Mouse (Mus musculus) heart, postnatal 0 days (tissue): ENCODE data around the gene Hmcn1. TPM values are rescaled to one million over a fixed set of nuclear protein-coding genes. Genes with fewer than 3 reads are reported as not detected.

Source experiments
- ATAC-seq: fragments of 200-750 bp; cut with Nextera tagmentation; 2 replicates; pipeline ENCODE4 v1.8.0; 2017; ENCODE audit warnings: low read depth, moderate number of reproducible peaks, moderate library complexity; ENCODE audit not compliant: insufficient read depth
- DNase-seq: peaks from one replicate; pipeline ENCODE4 v3.0.0-alpha.2; 2016; ENCODE audit warnings: low spot score
- H3K27ac ChIP-seq: fragments of 300-500 bp; sonication (generic); 2 replicates; pipeline ENCODE4 v1.5.1; 2014; ENCODE audit warnings: low read depth, mild to moderate bottlenecking
- H3K27me3 ChIP-seq: fragments of 300-500 bp; sonication (generic); 2 replicates; pipeline ENCODE4 v1.6.1; 2014; ENCODE audit warnings: low read length, mixed read lengths; ENCODE audit not compliant: control insufficient read depth, insufficient read depth
- H3K36me3 ChIP-seq: fragments of 300-500 bp; sonication (generic); replicated peaks from 2 replicates; pipeline ENCODE4 v1.6.1; 2014; ENCODE audit warnings: low read length, mixed read lengths; ENCODE audit not compliant: control insufficient read depth, insufficient read depth
- H3K4me1 ChIP-seq: fragments of 300-500 bp; sonication (generic); 2 replicates; pipeline ENCODE4 v1.6.1; 2014; ENCODE audit warnings: antibody characterized with exemption; ENCODE audit not compliant: control insufficient read depth, insufficient read depth
- H3K4me2 ChIP-seq: fragments of 300-500 bp; sonication (generic); 2 replicates; pipeline ENCODE4 v1.6.1; 2014; ENCODE audit warnings: low read depth, mild to moderate bottlenecking, low read length, moderate library complexity
- H3K4me3 ChIP-seq: fragments of 300-500 bp; sonication (generic); 2 replicates; pipeline ENCODE4 v1.5.1; 2014; ENCODE audit warnings: low read depth, low read length
- H3K9ac ChIP-seq: fragments of 300-500 bp; sonication (generic); replicated peaks from 2 replicates; pipeline ENCODE4 v1.6.1; 2014; ENCODE audit warnings: low read depth, low read length, mixed read lengths
- H3K9me3 ChIP-seq: fragments of 300-500 bp; sonication (generic); replicated peaks from 2 replicates; pipeline ENCODE4 v1.6.1; 2016; ENCODE audit warnings: low read length; ENCODE audit not compliant: control insufficient read depth
- CTCF ChIP-seq: IDR thresholded peaks from 2 replicates; pipeline ENCODE4 v1.5.1; 2016; ENCODE audit warnings: antibody characterized with exemption, control low read depth, low read depth
- EP300 ChIP-seq: IDR thresholded peaks from 2 replicates; pipeline ENCODE4 v1.6.1; 2016; ENCODE audit warnings: antibody characterized with exemption, low read depth
- WGBS: fragments of 180-500 bp; shearing (Covaris S2); extraction: QIAGEN DNeasy Blood & Tissue Kit; methylation state at CpG from one replicate; pipeline ENCODE4 v1.1.7; 2014; 5-methylcytosine and 5-hydroxymethylcytosine counted together
- polyA plus RNA-seq: library from polyadenylated mRNA; unstranded; fragments of >200 nt; fragmentation: Nextera tagmentation; extraction: Ambion mirVana; gene quantifications from 2 replicates; pipeline ENCODE4 v1.2.1, GENCODE M21; 2015
- total RNA-seq: library from RNA; depleted of rRNA; stranded (reverse); fragments of >200 nt; gene quantifications from 2 replicates; pipeline ENCODE4 v1.2.3, GENCODE M21; 2014; ENCODE audit warnings: low replicate concordance

The Hmcn1 gene
- total and polyA plus RNA-seq, 2 experiments from 2014 or later = 18.9 to 59.2 TPM

DNA sequence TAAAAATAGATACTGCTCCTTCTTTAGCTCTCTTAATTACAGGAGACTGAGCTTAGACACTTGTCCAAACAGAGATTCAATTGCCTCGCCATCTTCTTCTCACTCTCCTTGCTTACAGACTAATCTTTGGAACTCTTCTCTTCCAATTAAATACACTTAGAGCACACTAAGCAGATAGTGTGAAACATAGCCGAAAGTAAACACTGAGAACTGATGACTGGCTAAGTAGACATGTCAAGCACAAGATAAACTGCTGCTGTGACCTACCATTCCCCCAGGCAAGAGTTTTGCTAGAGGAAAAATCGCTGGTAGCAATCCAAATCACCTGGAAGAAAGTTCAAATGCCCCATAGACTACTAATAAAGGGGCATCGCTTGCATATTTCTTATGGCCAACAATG lies 178.3 kb downstream of the Hmcn1 start:
- DNase-seq (peak; percentile 56), ATAC-seq (peak; percentile 72)
- Histone ChIP-seq H3K27me3 (no peaks in the 10 kb centered on the region), H3K4me2 (no peak overlapping the region), H3K4me1 (peaks cover 12% of the 10 kb centered on the region), H3K9me3 (no peaks in the 10 kb centered on the region), H3K36me3 (peaks cover 8% of the 10 kb centered on the region; the same call in 1 of the 2 replicates), H3K27ac (0 out of 2 replicates have a peak overlapping the region, but pooled peaks have one; percentile 16), H3K4me3 (no peak overlapping the region), H3K9ac (no peak overlapping the region)
- TF ChIP-seq CTCF (no peak), EP300 (no peak)
- WGBS = 26% methylated on average over 4 of the region's 4 CpGs

DNA sequence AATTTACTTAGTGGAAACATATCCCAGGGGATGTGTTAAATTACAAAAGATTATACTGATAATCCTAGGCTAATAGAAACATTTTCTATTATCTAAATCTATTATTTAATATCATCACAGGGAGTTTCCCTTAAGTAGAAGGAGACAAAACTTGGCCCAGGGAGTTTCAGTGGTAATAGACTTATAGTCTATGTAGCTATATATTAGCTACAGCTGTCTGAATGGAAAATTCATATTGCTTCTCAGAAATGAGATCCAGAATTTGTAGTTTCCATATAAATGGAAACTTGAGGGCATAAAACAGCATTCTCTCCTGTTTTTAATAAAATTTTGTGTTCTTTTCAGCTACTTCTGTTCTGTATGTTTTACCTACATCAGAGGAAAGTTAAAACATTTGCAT lies 179.9 kb downstream of the Hmcn1 start:
- Histone ChIP-seq H3K4me2 (no peak overlapping the region), H3K9me3 (no peaks in the 10 kb centered on the region), H3K27ac (no peak overlapping the region), H3K9ac (no peak overlapping the region), H3K27me3 (no peaks in the 10 kb centered on the region), H3K4me1 (peaks cover 12% of the 10 kb centered on the region), H3K36me3 (peaks cover 12% of the 10 kb centered on the region; the same call in 1 of the 2 replicates), H3K4me3 (no peak overlapping the region)
- TF ChIP-seq EP300 = no peak
- TF ChIP-seq CTCF = no peak
- ATAC-seq = no peak
- no peak for DNase-seq

DNA sequence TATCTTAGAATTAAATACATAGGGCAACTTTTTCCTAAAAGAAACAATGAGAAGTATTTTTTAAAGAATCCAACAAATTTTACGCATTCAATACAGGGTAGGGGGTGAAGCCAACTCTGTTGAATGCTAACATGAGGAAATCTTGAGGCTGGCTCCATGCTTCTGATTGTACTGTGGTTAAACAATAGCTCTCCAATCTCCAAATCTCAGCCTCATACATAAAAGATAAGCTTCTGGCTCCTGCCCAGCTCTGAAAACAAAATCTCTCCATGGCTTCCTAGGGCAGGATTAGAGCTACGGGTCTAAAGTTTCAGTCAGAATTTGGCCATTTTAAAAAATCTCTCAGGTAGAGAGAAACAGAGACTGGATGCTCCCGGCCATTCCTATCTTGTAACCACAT lies 186.4 kb downstream of the Hmcn1 start:
- Histone ChIP-seq H3K9me3 (no peaks in the 10 kb centered on the region), H3K27me3 (no peaks in the 10 kb centered on the region), H3K36me3 (peaks cover 18% of the 10 kb centered on the region; the same call in 1 of the 2 replicates), H3K4me2 (no peak overlapping the region), H3K4me1 (no peaks in the 10 kb centered on the region), H3K27ac (no peak overlapping the region), H3K9ac (no peak overlapping the region), H3K4me3 (no peak overlapping the region)
- TF ChIP-seq EP300 (no peak), CTCF (no peak)
- ATAC-seq = no peak
- DNase-seq = no peak
- WGBS = 70% methylated on average over 3 of the region's 3 CpGs

DNA sequence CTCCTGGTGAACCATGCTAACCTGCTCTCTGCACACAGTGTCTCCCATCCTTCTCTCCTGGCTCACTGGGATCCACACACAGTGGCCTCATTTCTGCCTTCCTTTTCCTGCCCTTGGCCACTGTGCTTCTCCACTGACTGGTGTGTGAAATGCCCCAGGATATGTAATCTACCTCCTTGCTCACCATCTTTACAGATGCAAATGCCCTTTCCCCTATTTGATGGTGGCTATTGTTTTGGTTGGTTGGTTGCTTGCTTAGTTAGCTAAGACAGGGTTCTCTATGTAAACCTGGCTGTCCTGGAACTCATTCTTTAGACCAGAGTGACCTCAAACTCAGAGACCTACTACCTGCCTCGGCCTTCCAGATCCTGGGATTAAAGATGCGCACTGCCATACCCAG lies 187.8 kb downstream of the Hmcn1 start:
- no peak for TF ChIP-seq EP300
- TF ChIP-seq CTCF = no peak
- H3K27ac ChIP-seq = no peak overlapping the region; the same call in 1 of the 2 replicates
- DNase-seq = no peak
- ATAC-seq = no peak
- no peaks in the 10 kb centered on the region for H3K27me3 ChIP-seq
- H3K4me1 ChIP-seq = no peaks in the 10 kb centered on the region
- peaks cover 25% of the 10 kb centered on the region; the same call in 1 of the 2 replicates for H3K36me3 ChIP-seq
- no peak overlapping the region for H3K4me2 ChIP-seq
- no peaks in the 10 kb centered on the region for H3K9me3 ChIP-seq
- H3K9ac ChIP-seq = no peak overlapping the region
- H3K4me3 ChIP-seq = no peak overlapping the region
- WGBS = 96% methylated on average over 2 of the region's 2 CpGs

DNA sequence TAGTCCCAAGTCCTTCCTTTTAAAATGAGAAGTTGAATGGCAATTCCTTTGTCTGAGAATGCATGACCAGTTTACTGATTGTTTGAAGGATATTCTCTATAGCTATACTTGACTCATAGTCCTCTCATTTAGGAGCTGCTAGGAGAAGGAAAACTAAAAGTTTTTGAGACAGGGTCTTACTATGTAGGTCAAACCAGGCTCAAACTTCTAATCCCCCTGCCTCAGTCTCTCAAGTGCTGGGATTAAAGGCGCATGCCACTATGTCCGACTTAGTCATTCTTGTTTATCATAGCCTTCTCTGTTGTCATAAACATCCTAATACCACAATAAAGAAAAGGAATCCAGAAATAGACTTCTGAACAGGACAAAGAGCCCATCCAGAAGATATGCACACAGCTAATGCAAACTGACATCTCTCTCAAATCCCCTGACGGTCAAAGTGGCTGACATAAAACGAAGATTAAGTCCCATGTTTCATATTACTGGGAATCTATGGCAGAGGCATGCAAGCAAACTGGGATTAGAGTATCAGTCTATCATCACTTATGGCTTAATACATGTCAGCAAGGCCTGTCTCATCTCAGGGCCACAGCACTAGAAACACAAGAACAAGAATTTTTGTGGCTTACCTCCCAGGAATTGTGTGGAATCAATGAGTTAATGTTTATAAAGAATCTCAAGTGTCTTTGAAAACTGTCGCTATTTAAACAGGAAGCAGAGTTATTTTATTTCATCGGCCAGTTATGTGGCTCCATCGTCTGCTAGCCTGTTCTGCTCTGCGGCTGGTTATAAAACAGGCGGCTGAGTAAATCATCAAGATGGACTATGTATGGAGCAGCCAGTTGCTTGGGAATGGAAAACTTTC lies 188.8 kb downstream of the Hmcn1 start:
- no peaks in the 10 kb centered on the region for H3K27me3 ChIP-seq
- no peak overlapping the region for H3K9ac ChIP-seq
- H3K36me3 ChIP-seq = peaks cover 25% of the 10 kb centered on the region; the same call in 1 of the 2 replicates
- H3K9me3 ChIP-seq = no peaks in the 10 kb centered on the region
- H3K4me3 ChIP-seq = no peak overlapping the region
- 0 out of 2 replicates have a peak overlapping the region, but pooled peaks have one; percentile 4 for H3K27ac ChIP-seq
- H3K4me2 ChIP-seq = no peak overlapping the region
- ATAC-seq (no peak), DNase-seq (no peak)
- TF ChIP-seq EP300 = no peak
- no peak for TF ChIP-seq CTCF
- 60% methylated on average over 9 of the region's 9 CpGs for WGBS
- H3K4me1 ChIP-seq = no peaks in the 10 kb centered on the region
